Mouse (Mus musculus): ENCODE data around the gene Ttc22. TPM values are rescaled to one million over a fixed set of nuclear protein-coding genes. Genes with fewer than 3 reads are reported as not detected.

The Ttc22 gene
- 0.36 and 0.39 TPM in 2 replicates for polyA plus RNA-seq (2014; fragmentation: Nextera tagmentation; extraction: Ambion mirVana)

- H3K4me2 ChIP-seq (ENCODE audit: low read depth) = no peak within 1 kb of the TSS
- no peak for ATAC-seq (ENCODE audit: insufficient read depth, low FRiP score, low TSS enrichment)
- no peaks in the 10 kb centered on the region for H3K9me3 ChIP-seq (ENCODE audit: control insufficient read depth, low read length)
- no peaks in the 10 kb centered on the region for H3K36me3 ChIP-seq (ENCODE audit: control insufficient read depth, insufficient read depth, low read length)
- 26% methylated on average over 16 of the region's 16 CpGs for WGBS
- no peak for DNase-seq (ENCODE audit: low spot score)
- H3K27ac ChIP-seq (ENCODE audit: low read depth, low read length) = no peak within 1 kb of the TSS
- H3K9ac ChIP-seq (ENCODE audit: low read length) = no peak within 1 kb of the TSS
- peaks cover 30% of the 10 kb centered on the region for H3K27me3 ChIP-seq (ENCODE audit: control insufficient read depth, insufficient read depth, low read length)
- no peak within 1 kb of the TSS for H3K4me3 ChIP-seq (ENCODE audit: low read depth, low read length)
- H3K4me1 ChIP-seq (ENCODE audit: control insufficient read depth, insufficient read depth, low read length) = no peaks in the 10 kb centered on the region
Observed at GRCm38 (mm10) chr4:106622030-106622493, at the start of gene Ttc22. Gene Ttc22 (plus strand): TSS chr4:106622432.

GRCm38 (mm10) chr4:106575022-106575421 lies 47.2 kb upstream of the Ttc22 start:
- H3K4me2 ChIP-seq (ENCODE audit: low read depth) = no peak overlapping the region
- H3K9me3 ChIP-seq (ENCODE audit: control insufficient read depth, low read length) = no peaks in the 10 kb centered on the region
- H3K27ac ChIP-seq (ENCODE audit: low read depth, low read length) = no peak overlapping the region
- no peak for DNase-seq (ENCODE audit: low spot score)
- 95% methylated on average over 8 of the region's 8 CpGs for WGBS
- no peaks in the 10 kb centered on the region for H3K27me3 ChIP-seq (ENCODE audit: control insufficient read depth, insufficient read depth, low read length)
- H3K9ac ChIP-seq (ENCODE audit: low read length) = no peak overlapping the region
- no peak overlapping the region for H3K4me3 ChIP-seq (ENCODE audit: low read depth, low read length)
- peaks cover 36% of the 10 kb centered on the region for H3K36me3 ChIP-seq (ENCODE audit: control insufficient read depth, insufficient read depth, low read length)
- H3K4me1 ChIP-seq (ENCODE audit: control insufficient read depth, insufficient read depth, low read length) = no peaks in the 10 kb centered on the region
- no peak for ATAC-seq (ENCODE audit: insufficient read depth, low FRiP score, low TSS enrichment)

- ATAC-seq (ENCODE audit: insufficient read depth, low FRiP score, low TSS enrichment) (no peak), DNase-seq (ENCODE audit: low spot score) (no peak)
- Histone ChIP-seq H3K27me3 (ENCODE audit: control insufficient read depth, insufficient read depth, low read length) (no peaks in the 10 kb centered on the region), H3K9ac (ENCODE audit: low read length) (no peak overlapping the region), H3K4me1 (ENCODE audit: control insufficient read depth, insufficient read depth, low read length) (no peaks in the 10 kb centered on the region), H3K9me3 (ENCODE audit: control insufficient read depth, low read length) (no peaks in the 10 kb centered on the region), H3K27ac (ENCODE audit: low read depth, low read length) (no peak overlapping the region), H3K4me2 (ENCODE audit: low read depth) (no peak overlapping the region), H3K4me3 (ENCODE audit: low read depth, low read length) (no peak overlapping the region), H3K36me3 (ENCODE audit: control insufficient read depth, insufficient read depth, low read length) (peaks cover 38% of the 10 kb centered on the region)
- WGBS = 92% methylated on average over 7 of the region's 7 CpGs
Observed at GRCm38 (mm10) chr4:106577511-106577910, 44.7 kb upstream of the Ttc22 start.

- Histone ChIP-seq H3K4me2 (ENCODE audit: low read depth) (no peak overlapping the region), H3K4me3 (ENCODE audit: low read depth, low read length) (no peak overlapping the region), H3K4me1 (ENCODE audit: control insufficient read depth, insufficient read depth, low read length) (no peaks in the 10 kb centered on the region), H3K36me3 (ENCODE audit: control insufficient read depth, insufficient read depth, low read length) (peaks cover 37% of the 10 kb centered on the region), H3K27me3 (ENCODE audit: control insufficient read depth, insufficient read depth, low read length) (no peaks in the 10 kb centered on the region), H3K9me3 (ENCODE audit: control insufficient read depth, low read length) (no peaks in the 10 kb centered on the region), H3K9ac (ENCODE audit: low read length) (no peak overlapping the region), H3K27ac (ENCODE audit: low read depth, low read length) (no peak overlapping the region)
- ATAC-seq (ENCODE audit: insufficient read depth, low FRiP score, low TSS enrichment) (no peak), DNase-seq (ENCODE audit: low spot score) (no peak)
- WGBS = 90% methylated on average over 14 of the region's 14 CpGs
Observed at GRCm38 (mm10) chr4:106581176-106581864, 40.9 kb upstream of the Ttc22 start.

- H3K4me1 ChIP-seq (ENCODE audit: control insufficient read depth, insufficient read depth, low read length) = no peaks in the 10 kb centered on the region
- 94% methylated on average over 15 of the region's 15 CpGs for WGBS
- peaks cover 40% of the 10 kb centered on the region for H3K36me3 ChIP-seq (ENCODE audit: control insufficient read depth, insufficient read depth, low read length)
- no peaks in the 10 kb centered on the region for H3K27me3 ChIP-seq (ENCODE audit: control insufficient read depth, insufficient read depth, low read length)
- no peak overlapping the region for H3K27ac ChIP-seq (ENCODE audit: low read depth, low read length)
- H3K4me2 ChIP-seq (ENCODE audit: low read depth) = no peak overlapping the region
- no peak overlapping the region for H3K9ac ChIP-seq (ENCODE audit: low read length)
- ATAC-seq (ENCODE audit: insufficient read depth, low FRiP score, low TSS enrichment) (no peak), DNase-seq (ENCODE audit: low spot score) (no peak)
- no peaks in the 10 kb centered on the region for H3K9me3 ChIP-seq (ENCODE audit: control insufficient read depth, low read length)
- H3K4me3 ChIP-seq (ENCODE audit: low read depth, low read length) = no peak overlapping the region
Observed at GRCm38 (mm10) chr4:106581865-106582204, 40.4 kb upstream of the Ttc22 start.

- Histone ChIP-seq H3K27me3 (ENCODE audit: control insufficient read depth, insufficient read depth, low read length) (no peaks in the 10 kb centered on the region), H3K4me1 (ENCODE audit: control insufficient read depth, insufficient read depth, low read length) (no peaks in the 10 kb centered on the region), H3K36me3 (ENCODE audit: control insufficient read depth, insufficient read depth, low read length) (peaks cover 38% of the 10 kb centered on the region), H3K27ac (ENCODE audit: low read depth, low read length) (no peak overlapping the region), H3K4me2 (ENCODE audit: low read depth) (no peak overlapping the region), H3K9me3 (ENCODE audit: control insufficient read depth, low read length) (no peaks in the 10 kb centered on the region), H3K4me3 (ENCODE audit: low read depth, low read length) (no peak overlapping the region), H3K9ac (ENCODE audit: low read length) (no peak overlapping the region)
- ATAC-seq (ENCODE audit: insufficient read depth, low FRiP score, low TSS enrichment) (no peak), DNase-seq (ENCODE audit: low spot score) (no peak)
- 94% methylated on average over 12 of the region's 12 CpGs for WGBS
Observed at GRCm38 (mm10) chr4:106582428-106583153, 39.6 kb upstream of the Ttc22 start.

- Histone ChIP-seq H3K27me3 (ENCODE audit: control insufficient read depth, insufficient read depth, low read length) (no peaks in the 10 kb centered on the region), H3K4me1 (ENCODE audit: control insufficient read depth, insufficient read depth, low read length) (no peaks in the 10 kb centered on the region), H3K9me3 (ENCODE audit: control insufficient read depth, low read length) (no peaks in the 10 kb centered on the region), H3K36me3 (ENCODE audit: control insufficient read depth, insufficient read depth, low read length) (peaks cover 39% of the 10 kb centered on the region), H3K4me2 (ENCODE audit: low read depth) (no peak overlapping the region), H3K4me3 (ENCODE audit: low read depth, low read length) (no peak overlapping the region), H3K27ac (ENCODE audit: low read depth, low read length) (no peak overlapping the region), H3K9ac (ENCODE audit: low read length) (no peak overlapping the region)
- WGBS = 89% methylated on average over 4 of the region's 4 CpGs
- DNase-seq (ENCODE audit: low spot score) (no peak), ATAC-seq (ENCODE audit: insufficient read depth, low FRiP score, low TSS enrichment) (no peak)
Observed at GRCm38 (mm10) chr4:106584665-106585064, 37.6 kb upstream of the Ttc22 start.

- no peaks in the 10 kb centered on the region for H3K27me3 ChIP-seq (ENCODE audit: control insufficient read depth, insufficient read depth, low read length)
- no peak overlapping the region for H3K4me2 ChIP-seq (ENCODE audit: low read depth)
- H3K4me1 ChIP-seq (ENCODE audit: control insufficient read depth, insufficient read depth, low read length) = no peaks in the 10 kb centered on the region
- H3K9me3 ChIP-seq (ENCODE audit: control insufficient read depth, low read length) = no peaks in the 10 kb centered on the region
- no peak overlapping the region for H3K9ac ChIP-seq (ENCODE audit: low read length)
- DNase-seq (ENCODE audit: low spot score) = no peak
- H3K4me3 ChIP-seq (ENCODE audit: low read depth, low read length) = no peak overlapping the region
- no peak for ATAC-seq (ENCODE audit: insufficient read depth, low FRiP score, low TSS enrichment)
- 92% methylated on average over 6 of the region's 6 CpGs for WGBS
- peaks cover 34% of the 10 kb centered on the region for H3K36me3 ChIP-seq (ENCODE audit: control insufficient read depth, insufficient read depth, low read length)
- H3K27ac ChIP-seq (ENCODE audit: low read depth, low read length) = no peak overlapping the region
Observed at GRCm38 (mm10) chr4:106587075-106587474, 35.2 kb upstream of the Ttc22 start.

- Histone ChIP-seq H3K4me1 (ENCODE audit: control insufficient read depth, insufficient read depth, low read length) (no peaks in the 10 kb centered on the region), H3K4me2 (ENCODE audit: low read depth) (no peak overlapping the region), H3K4me3 (ENCODE audit: low read depth, low read length) (no peak overlapping the region), H3K36me3 (ENCODE audit: control insufficient read depth, insufficient read depth, low read length) (peaks cover 25% of the 10 kb centered on the region), H3K9me3 (ENCODE audit: control insufficient read depth, low read length) (no peaks in the 10 kb centered on the region), H3K27ac (ENCODE audit: low read depth, low read length) (no peak overlapping the region), H3K27me3 (ENCODE audit: control insufficient read depth, insufficient read depth, low read length) (no peaks in the 10 kb centered on the region), H3K9ac (ENCODE audit: low read length) (no peak overlapping the region)
- ATAC-seq (ENCODE audit: insufficient read depth, low FRiP score, low TSS enrichment) (no peak), DNase-seq (ENCODE audit: low spot score) (no peak)
- 78% methylated on average over 9 of the region's 9 CpGs for WGBS
Observed at GRCm38 (mm10) chr4:106590142-106590541, 32.1 kb upstream of the Ttc22 start.

Data from neural tube, embryonic 11.5 days (tissue).